ENCODE assay signal across 8 mouse cellular contexts in the genomic region with DNA sequence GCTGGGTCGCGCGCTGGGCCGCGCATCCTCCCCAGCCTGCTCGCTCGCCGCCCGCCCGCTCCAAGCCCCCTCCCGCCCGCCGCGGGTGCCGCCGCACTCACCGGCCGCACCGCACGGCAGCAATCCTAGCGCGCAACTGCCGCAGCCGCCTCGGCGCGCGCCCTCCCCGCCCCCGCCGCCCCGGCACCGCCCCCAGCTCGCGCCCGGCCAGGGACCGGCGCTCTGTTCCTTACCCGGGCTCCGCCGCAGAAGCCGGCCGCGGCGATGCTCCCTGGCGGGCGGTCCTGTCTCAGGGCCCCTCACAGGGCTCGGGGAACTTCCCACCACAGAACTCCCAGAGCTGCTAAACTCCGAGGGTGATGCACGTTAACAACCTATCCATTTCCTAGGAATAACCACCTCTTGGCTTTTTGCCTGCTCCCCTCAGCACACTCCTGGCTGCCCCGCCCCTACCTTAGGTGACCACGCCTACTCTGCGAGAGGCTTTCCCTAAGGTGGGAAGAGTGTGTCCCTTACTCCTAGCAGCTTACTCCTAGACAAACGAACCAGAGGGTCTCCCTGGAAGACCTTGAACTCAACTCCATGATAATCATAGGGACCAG. TPM values are rescaled to one million over a fixed set of nuclear protein-coding genes. Genes with fewer than 3 reads are reported as not detected.
DNase-seq lines count a peak whose midpoint lies in the region; ATAC-seq and TF ChIP-seq lines count a peak whose summit lies in the region.

No protein-coding gene starts in this region.

- H3K36me3 ChIP-seq in heart, embryonic 12.5 days = no peaks in the 10 kb centered on the region
- H3K36me3 ChIP-seq in kidney, embryonic 15.5 days = peaks cover 3% of the 10 kb centered on the region
- H3K36me3 ChIP-seq in liver, embryonic 13.5 days = 0 out of 2 replicates have a peak, but pooled peaks cover 3% of the 10 kb centered on the region
- no peaks in the 10 kb centered on the region for H3K36me3 ChIP-seq in stomach, embryonic 14.5 days (ENCODE audit: control insufficient read depth, insufficient read depth, low read length)

- H3K9me3 ChIP-seq in heart, embryonic 12.5 days (replicated peaks) = no peaks in the 10 kb centered on the region
- H3K9me3 ChIP-seq in kidney, embryonic 15.5 days (replicated peaks) = no peaks in the 10 kb centered on the region
- no peaks in the 10 kb centered on the region for H3K9me3 ChIP-seq in liver, embryonic 13.5 days (replicated peaks)
- H3K9me3 ChIP-seq in stomach, embryonic 14.5 days (ENCODE audit: control insufficient read depth, low read depth, low read length) = no peaks in the 10 kb centered on the region

- WGBS in heart, embryonic 12.5 days = 4% methylated on average over 49 of the region's 54 CpGs
- under 1% methylated on average over 33 of the region's 54 CpGs for WGBS in kidney, embryonic 15.5 days
- WGBS in liver, embryonic 13.5 days (ENCODE audit: insufficient replicate concordance) = 1% methylated on average over 43 of the region's 54 CpGs
- WGBS in stomach, embryonic 14.5 days = 1% methylated on average over 26 of the region's 54 CpGs

- peaks cover 8% of the 10 kb centered on the region for H3K4me1 ChIP-seq in embryonic fibroblast, embryonic 13.5 days (ENCODE audit: control insufficient read depth, insufficient read depth, low read length)
- peaks cover 29% of the 10 kb centered on the region for H3K4me1 ChIP-seq in heart, embryonic 12.5 days (replicated peaks)
- peaks cover 31% of the 10 kb centered on the region for H3K4me1 ChIP-seq in kidney, embryonic 15.5 days
- peaks cover 56% of the 10 kb centered on the region for H3K4me1 ChIP-seq in liver, embryonic 13.5 days (replicated peaks)
- H3K4me1 ChIP-seq in stomach, embryonic 14.5 days (ENCODE audit: control insufficient read depth, insufficient read depth, low read length) = peaks cover 23% of the 10 kb centered on the region

- peak overlapping the region; percentile 47 for H3K4me3 ChIP-seq in embryonic fibroblast, embryonic 13.5 days (ENCODE audit: insufficient read depth, low read length)
- H3K4me3 ChIP-seq in heart, embryonic 12.5 days = peak overlapping the region; percentile 87
- H3K4me3 ChIP-seq in kidney, embryonic 15.5 days (replicated peaks) = peak overlapping the region; percentile 86
- peak overlapping the region; percentile 93 for H3K4me3 ChIP-seq in liver, embryonic 13.5 days (replicated peaks)
- H3K4me3 ChIP-seq in stomach, embryonic 14.5 days (ENCODE audit: low read depth, low read length) = peak overlapping the region; percentile 76

- peak overlapping the region; percentile 87 for H3K4me2 ChIP-seq in heart, embryonic 12.5 days
- peak overlapping the region; percentile 66 for H3K4me2 ChIP-seq in kidney, embryonic 15.5 days
- peak overlapping the region; percentile 86 for H3K4me2 ChIP-seq in liver, embryonic 13.5 days
- peak overlapping the region; percentile 73 for H3K4me2 ChIP-seq in stomach, embryonic 14.5 days (replicated peaks; ENCODE audit: low read depth, low read length)

- peak overlapping the region; percentile 95 for H3K9ac ChIP-seq in heart, embryonic 12.5 days
- H3K9ac ChIP-seq in kidney, embryonic 15.5 days = peak overlapping the region; percentile 93
- H3K9ac ChIP-seq in liver, embryonic 13.5 days = peak overlapping the region; percentile 96
- H3K9ac ChIP-seq in stomach, embryonic 14.5 days (replicated peaks; ENCODE audit: low read depth, low read length) = peak overlapping the region; percentile 87

- no peak for TF ChIP-seq CTCF in embryonic fibroblast, embryonic 13.5 days (IDR thresholded peaks at IDR 0.05; ENCODE audit: borderline replicate concordance, insufficient read depth, low read length)

- peak overlapping the region; percentile 98 for H3K27ac ChIP-seq in embryonic fibroblast, embryonic 13.5 days (ENCODE audit: insufficient read depth, low read length)
- peak overlapping the region; percentile 98 for H3K27ac ChIP-seq in heart, embryonic 12.5 days (ENCODE audit: poor library complexity, severe bottlenecking)
- peak overlapping the region; percentile 96 for H3K27ac ChIP-seq in kidney, embryonic 15.5 days
- peak overlapping the region; percentile 92 for H3K27ac ChIP-seq in liver, embryonic 13.5 days
- peak overlapping the region; percentile 94 for H3K27ac ChIP-seq in stomach, embryonic 14.5 days (ENCODE audit: low read length)

- no peaks in the 10 kb centered on the region for H3K27me3 ChIP-seq in heart, embryonic 12.5 days (replicated peaks)
- no peaks in the 10 kb centered on the region for H3K27me3 ChIP-seq in kidney, embryonic 15.5 days
- H3K27me3 ChIP-seq in liver, embryonic 13.5 days = no peaks in the 10 kb centered on the region
- no peaks in the 10 kb centered on the region for H3K27me3 ChIP-seq in stomach, embryonic 14.5 days (ENCODE audit: control insufficient read depth, insufficient read depth, low read length)

- ATAC-seq in heart, embryonic 12.5 days (ENCODE audit: insufficient number of reproducible peaks, low FRiP score) = peak; percentile 93
- ATAC-seq in kidney, embryonic 15.5 days (replicated peaks; ENCODE audit: low FRiP score) = peak; percentile 93
- peak; percentile 91 for ATAC-seq in liver, embryonic 13.5 days (ENCODE audit: low read depth)
- peak; percentile 93 for ATAC-seq in stomach, embryonic 14.5 days (ENCODE audit: insufficient number of reproducible peaks, insufficient read depth, low FRiP score, low read depth)

- TF ChIP-seq POLR2A in embryonic fibroblast, embryonic 13.5 days (IDR thresholded peaks at IDR 0.05; ENCODE audit: low read depth, low read length) = peak; percentile 58; the same call in 1 of the 2 replicates

- DNase-seq in CD4-positive, CD25-positive, alpha-beta regulatory T cell, adult 2 months (ENCODE audit: low read depth, low spot score) = peak; percentile 84
- peak; percentile 81 for DNase-seq in brain, adult 2 months (ENCODE audit: low read depth, low spot score)
- DNase-seq in liver, embryonic 13.5 days = peak; percentile 85
- peak; percentile 53 to 68 for DNase-seq in natural killer cell, adult 2 months (ENCODE audit: low spot score in 2 of 2)

RNA-seq across cellular contexts. Expression of a gene that starts 52.2 kb away (rescaled TPM):
- not detected in 2 replicates for polyA plus RNA-seq in embryonic fibroblast, embryonic 13.5 days (2011; ENCODE audit: insufficient read length, low read depth, missing spikeins)
- polyA plus RNA-seq in heart, embryonic 12.5 days (2016; fragmentation: Nextera tagmentation; extraction: Ambion mirVana) = 0.24 and 0.86 TPM in 2 replicates
- 1.8 and 4.4 TPM in 2 replicates for polyA plus RNA-seq in kidney, embryonic 15.5 days (2015; fragmentation: Nextera tagmentation; extraction: Ambion mirVana)
- polyA plus RNA-seq in liver, embryonic 13.5 days (2015; fragmentation: Nextera tagmentation; extraction: Ambion mirVana) = 0.58 and 0.71 TPM in 2 replicates
- polyA plus RNA-seq in stomach, embryonic 14.5 days (2014; fragmentation: Nextera tagmentation; extraction: Ambion mirVana) = 16.0 and 18.7 TPM in 2 replicates

RNA-seq across cellular contexts. Expression of a gene that starts 52.7 kb away (rescaled TPM):
- polyA plus RNA-seq in embryonic fibroblast, embryonic 13.5 days (2011; ENCODE audit: insufficient read length, low read depth, missing spikeins) = 39.7 and 50.5 TPM in 2 replicates
- 108 and 111 TPM in 2 replicates for polyA plus RNA-seq in heart, embryonic 12.5 days (2016; fragmentation: Nextera tagmentation; extraction: Ambion mirVana)
- polyA plus RNA-seq in kidney, embryonic 15.5 days (2015; fragmentation: Nextera tagmentation; extraction: Ambion mirVana) = 79.6 and 81.5 TPM in 2 replicates
- 61.0 and 69.1 TPM in 2 replicates for polyA plus RNA-seq in liver, embryonic 13.5 days (2015; fragmentation: Nextera tagmentation; extraction: Ambion mirVana)
- 84.2 and 106 TPM in 2 replicates for polyA plus RNA-seq in stomach, embryonic 14.5 days (2014; fragmentation: Nextera tagmentation; extraction: Ambion mirVana)

Comparison
In these comparisons a context has a peak if more than half of its experiments do, and no peak if none do; other contexts are left out.
1. Peak in every context shown above with its lines: DNase-seq, ATAC-seq, H3K4me3 ChIP-seq and H3K27ac ChIP-seq.